Mouse (Mus musculus) cerebellum, adult 2 months (tissue): ENCODE data around the gene Foxd1.

Experiments used
- CTCF ChIP-seq: fragments of 200-500 bp; IDR thresholded peaks from 2 replicates; pipeline ENCODE4 v1.5.1; 2011; ENCODE audit warnings: low read depth, mild to moderate bottlenecking, control low read depth, low read length, moderate library complexity, borderline replicate concordance; ENCODE audit not compliant: insufficient read depth
- POLR2A ChIP-seq: fragments of 200-500 bp; IDR thresholded peaks from 2 replicates; pipeline ENCODE4 v1.6.1; 2011; ENCODE audit warnings: low read length, control low read depth, borderline replicate concordance; ENCODE audit not compliant: insufficient read depth

DNA sequence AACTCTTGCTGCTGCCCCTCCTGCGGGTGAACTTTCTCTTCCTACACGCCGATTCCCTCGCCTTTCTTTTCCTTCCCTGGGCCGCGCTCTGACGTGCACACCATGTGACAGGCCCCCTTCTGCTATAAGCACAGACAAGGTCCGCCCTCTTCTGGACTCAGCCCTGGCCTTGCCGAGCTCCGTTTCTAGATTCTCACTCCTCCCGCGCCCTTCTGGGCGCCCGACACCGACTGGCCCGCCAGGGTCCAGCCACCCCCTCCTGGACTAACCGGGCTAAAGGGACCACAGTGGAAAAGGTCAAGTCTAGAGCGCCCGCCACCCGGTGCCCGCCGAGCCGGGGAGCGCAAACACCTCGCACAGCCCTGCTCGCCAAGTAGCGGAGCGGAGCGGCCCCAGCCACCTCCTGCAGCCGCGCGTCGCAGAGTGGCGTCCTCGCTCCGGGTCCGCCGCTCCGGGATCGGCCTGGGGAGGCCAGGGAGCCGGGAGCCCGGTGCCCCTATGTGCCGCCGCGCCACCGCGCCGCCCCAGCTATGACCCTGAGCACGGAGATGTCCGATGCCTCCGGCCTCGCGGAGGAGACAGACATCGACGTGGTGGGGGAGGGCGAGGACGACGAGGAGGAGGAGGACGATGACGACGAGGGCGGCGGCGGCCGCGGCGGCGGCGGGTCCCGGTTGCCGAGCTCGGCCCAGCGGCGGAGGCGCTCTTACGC, at the start of gene Foxd1:
- TF ChIP-seq POLR2A (no peak), CTCF (no peak)
